Mouse (Mus musculus): Measurements from ENCODE around the gene Prrc2a.

Gene Prrc2a

GRCm38 (mm10) chr17:35161421-35161820 lies 3.3 kb downstream of the Prrc2a start:
- DNase-seq, result no peak

GRCm38 (mm10) chr17:35159638-35160037 lies 5.1 kb downstream of the Prrc2a start:
- no peak for DNase-seq

GRCm38 (mm10) chr17:35158850-35159593 lies 5.7 kb downstream of the Prrc2a start:
- no peak for DNase-seq

- DNase-seq, result no peak
Observed at GRCm38 (mm10) chr17:35157661-35158175, 7.0 kb downstream of the Prrc2a start.

- no peak for DNase-seq
Observed at GRCm38 (mm10) chr17:35157254-35157653, 7.4 kb downstream of the Prrc2a start.

- DNase-seq, result no peak
Observed at GRCm38 (mm10) chr17:35156461-35157200, 8.1 kb downstream of the Prrc2a start.

GRCm38 (mm10) chr17:35155451-35155850 lies 9.2 kb downstream of the Prrc2a start:
- DNase-seq, result no peak

- DNase-seq, result no peak
Observed at GRCm38 (mm10) chr17:35154616-35155015, 10.1 kb downstream of the Prrc2a start.

GRCm38 (mm10) chr17:35153931-35154330 lies 10.8 kb downstream of the Prrc2a start:
- DNase-seq, result no peak

- no peak for DNase-seq
Observed at GRCm38 (mm10) chr17:35153077-35153476, 11.6 kb downstream of the Prrc2a start.

GRCm38 (mm10) chr17:35152121-35152520 lies 12.6 kb downstream of the Prrc2a start:
- DNase-seq, result no peak

GRCm38 (mm10) chr17:35147922-35148639 lies 16.6 kb downstream of the Prrc2a start:
- no peak for DNase-seq

GRCm38 (mm10) chr17:35147348-35147747 lies 17.3 kb downstream of the Prrc2a start:
- no peak for DNase-seq

- DNase-seq, result no peak
Observed at GRCm38 (mm10) chr17:35146139-35146538, 18.6 kb downstream of the Prrc2a start.

- no peak for DNase-seq
Observed at GRCm38 (mm10) chr17:35141971-35142370, 22.7 kb downstream of the Prrc2a start.

- peak; percentile 26 for DNase-seq
Observed at GRCm38 (mm10) chr17:35140490-35140996, 24.2 kb downstream of the Prrc2a start.

GRCm38 (mm10) chr17:35139269-35139668 lies 25.4 kb downstream of the Prrc2a start:
- DNase-seq, result no peak

- no peak for DNase-seq
Observed at GRCm38 (mm10) chr17:35135591-35136320, 28.9 kb downstream of the Prrc2a start.

- DNase-seq, result peak; percentile 97
Observed at GRCm38 (mm10) chr17:35134801-35135590, 29.7 kb downstream of the Prrc2a start, which contains the start of gene Bag6. Gene Bag6, plus strand, starts transcription at chr17:35135178.

GRCm38 (mm10) chr17:35133517-35133916 lies 31.2 kb downstream of the Prrc2a start:
- no peak for DNase-seq

- no peak for DNase-seq
Observed at GRCm38 (mm10) chr17:35132174-35132560, 32.5 kb downstream of the Prrc2a start.
